Mouse (Mus musculus) WW6 (cell line): Measurements from ENCODE around the gene Suclg1.

ENCODE experiments used
- DNase-seq: peaks from one replicate; pipeline ENCODE4 v3.0.0-alpha.2; 2013; ENCODE audit warnings: low read depth, low spot score

Gene Suclg1

GRCm38 (mm10) chr6:73248237-73249048, at the start of gene Suclg1:
TSS of gene Suclg1 (plus strand) at chr6:73248382.
- peak; percentile 67 for DNase-seq

- DNase-seq = no peak
Measured at GRCm38 (mm10) chr6:73203724-73204123, 44.5 kb upstream of the Suclg1 start.

GRCm38 (mm10) chr6:73204937-73205336, 43.2 kb upstream of the Suclg1 start:
- DNase-seq = no peak

GRCm38 (mm10) chr6:73209598-73209997, 38.6 kb upstream of the Suclg1 start:
- no peak for DNase-seq

- DNase-seq = no peak
Measured at GRCm38 (mm10) chr6:73210445-73210972, 37.7 kb upstream of the Suclg1 start.

GRCm38 (mm10) chr6:73211036-73211435, 37.1 kb upstream of the Suclg1 start:
- DNase-seq = no peak

- no peak for DNase-seq
Measured at GRCm38 (mm10) chr6:73211602-73212001, 36.6 kb upstream of the Suclg1 start.

- peak; percentile 58 for DNase-seq
Measured at GRCm38 (mm10) chr6:73221189-73221957, 26.8 kb upstream of the Suclg1 start, which contains the start of gene Dnah6. TSS of gene Dnah6 (minus strand) at chr6:73221651.

- no peak for DNase-seq
Measured at GRCm38 (mm10) chr6:73221958-73222735, 26.0 kb upstream of the Suclg1 start.

- no peak for DNase-seq
Measured at GRCm38 (mm10) chr6:73222841-73223526, 25.2 kb upstream of the Suclg1 start.

- no peak for DNase-seq
Measured at GRCm38 (mm10) chr6:73227376-73228158, 20.6 kb upstream of the Suclg1 start.

GRCm38 (mm10) chr6:73228408-73228807, 19.8 kb upstream of the Suclg1 start:
- no peak for DNase-seq

- no peak for DNase-seq
Measured at GRCm38 (mm10) chr6:73228881-73229280, 19.3 kb upstream of the Suclg1 start.

GRCm38 (mm10) chr6:73232152-73232584, 16.0 kb upstream of the Suclg1 start:
- DNase-seq = peak; percentile 54

- peak; percentile 36 for DNase-seq
Measured at GRCm38 (mm10) chr6:73233202-73233726, 14.9 kb upstream of the Suclg1 start.

- DNase-seq = no peak
Measured at GRCm38 (mm10) chr6:73234302-73234900, 13.8 kb upstream of the Suclg1 start.

- no peak for DNase-seq
Measured at GRCm38 (mm10) chr6:73235650-73236049, 12.5 kb upstream of the Suclg1 start.

- DNase-seq = no peak
Measured at GRCm38 (mm10) chr6:73246821-73247220, 1.4 kb upstream of the Suclg1 start.

GRCm38 (mm10) chr6:73247452-73247851, 730 bp upstream of the Suclg1 start:
- DNase-seq = peak; percentile 45

- no peak for DNase-seq
Measured at GRCm38 (mm10) chr6:73249049-73249422, 854 bp downstream of the Suclg1 start.
